Mouse (Mus musculus) embryonic facial prominence, embryonic 15.5 days (tissue): ENCODE measurements around the gene Adnp. TPM values are rescaled to one million over a fixed set of nuclear protein-coding genes. Genes with fewer than 3 reads are reported as not detected.

Experiments
- ATAC-seq: fragments of 200-750 bp; cut with Nextera tagmentation; 2 replicates; pipeline ENCODE4 v1.8.0; 2017; ENCODE audit warnings: low read depth, moderate TSS enrichment; ENCODE audit not compliant: insufficient number of reproducible peaks, low FRiP score, low TSS enrichment
- H3K27ac ChIP-seq: fragments of 300-500 bp; sonication (generic); replicated peaks from 2 replicates; pipeline ENCODE4 v1.5.1; 2015; ENCODE audit warnings: mild to moderate bottlenecking, inconsistent platforms
- H3K27me3 ChIP-seq: fragments of 300-500 bp; sonication (generic); 2 replicates; pipeline ENCODE4 v1.6.1; 2015; ENCODE audit warnings: inconsistent platforms
- H3K36me3 ChIP-seq: fragments of 300-500 bp; sonication (generic); 2 replicates; pipeline ENCODE4 v1.6.1; 2015; ENCODE audit warnings: mild to moderate bottlenecking, inconsistent platforms
- H3K4me1 ChIP-seq: fragments of 300-500 bp; sonication (generic); 2 replicates; pipeline ENCODE4 v1.6.1; 2015; ENCODE audit warnings: inconsistent platforms
- H3K4me2 ChIP-seq: fragments of 300-500 bp; sonication (generic); replicated peaks from 2 replicates; pipeline ENCODE4 v1.6.1; 2015; ENCODE audit warnings: mild to moderate bottlenecking, inconsistent platforms
- H3K4me3 ChIP-seq: fragments of 300-500 bp; sonication (generic); replicated peaks from 2 replicates; pipeline ENCODE4 v1.5.1; 2015; ENCODE audit warnings: mild to moderate bottlenecking, inconsistent platforms
- H3K9ac ChIP-seq: fragments of 300-500 bp; sonication (generic); 2 replicates; pipeline ENCODE4 v1.6.1; 2015; ENCODE audit warnings: inconsistent platforms
- H3K9me3 ChIP-seq: fragments of 300-500 bp; sonication (generic); replicated peaks from 2 replicates; pipeline ENCODE4 v1.6.1; 2016; ENCODE audit warnings: inconsistent platforms
- WGBS: fragments of 180-500 bp; shearing (Covaris S2); methylation state at CpG from one replicate; pipeline ENCODE4 v1.1.7; 2015; 5-methylcytosine and 5-hydroxymethylcytosine counted together
- polyA plus RNA-seq: library from polyadenylated mRNA; unstranded; fragments of >200 nt; fragmentation: Nextera tagmentation; extraction: Ambion mirVana; gene quantifications from 2 replicates; pipeline ENCODE4 v1.2.1, GENCODE M21; 2015

The Adnp gene
- polyA plus RNA-seq, result 3.4 and 7.6 TPM in 2 replicates

GRCm38 (mm10) chr2:168206725-168207644 is at the start of gene Adnp:
TSS of gene Adnp (minus strand) at chr2:168207112.
- Histone ChIP-seq H3K27me3 (no peaks in the 10 kb centered on the region), H3K4me1 (peaks cover 13% of the 10 kb centered on the region; the same call in 1 of the 2 replicates), H3K4me2 (peak within 1 kb of the TSS; percentile 67), H3K36me3 (peaks cover 35% of the 10 kb centered on the region), H3K27ac (peak within 1 kb of the TSS; percentile 99), H3K9ac (peak within 1 kb of the TSS; percentile 100), H3K4me3 (peak within 1 kb of the TSS; percentile 87), H3K9me3 (no peaks in the 10 kb centered on the region)
- peak; percentile 89 for ATAC-seq
- 0% methylated on average over 66 of the region's 89 CpGs for WGBS

- H3K36me3 ChIP-seq, result no peaks in the 10 kb centered on the region
- H3K9ac ChIP-seq, result no peak overlapping the region
- ATAC-seq, result no peak
- H3K4me2 ChIP-seq, result no peak overlapping the region
- H3K9me3 ChIP-seq, result no peaks in the 10 kb centered on the region
- no peaks in the 10 kb centered on the region for H3K4me1 ChIP-seq
- WGBS, result 80% methylated on average over 3 of the region's 3 CpGs
- H3K27ac ChIP-seq, result no peak overlapping the region
- no peak overlapping the region for H3K4me3 ChIP-seq
- H3K27me3 ChIP-seq, result no peaks in the 10 kb centered on the region
These were observed 49.6 kb upstream of the Adnp start for GRCm38 (mm10) chr2:168256506-168256905.

GRCm38 (mm10) chr2:168253822-168254221 is 46.9 kb upstream of the Adnp start:
- no peak overlapping the region for H3K27ac ChIP-seq
- no peaks in the 10 kb centered on the region for H3K4me1 ChIP-seq
- ATAC-seq, result no peak
- no peak overlapping the region for H3K4me3 ChIP-seq
- no peaks in the 10 kb centered on the region for H3K9me3 ChIP-seq
- no peaks in the 10 kb centered on the region for H3K27me3 ChIP-seq
- H3K9ac ChIP-seq, result no peak overlapping the region
- WGBS, result 57% methylated on average over 7 of the region's 7 CpGs
- H3K4me2 ChIP-seq, result no peak overlapping the region
- H3K36me3 ChIP-seq, result no peaks in the 10 kb centered on the region

- H3K4me2 ChIP-seq, result no peak overlapping the region
- no peak overlapping the region for H3K4me3 ChIP-seq
- H3K27me3 ChIP-seq, result no peaks in the 10 kb centered on the region
- no peak overlapping the region for H3K9ac ChIP-seq
- H3K27ac ChIP-seq, result no peak overlapping the region
- H3K9me3 ChIP-seq, result no peaks in the 10 kb centered on the region
- H3K4me1 ChIP-seq, result no peaks in the 10 kb centered on the region
- 14% methylated on average over 16 of the region's 16 CpGs for WGBS
- no peak for ATAC-seq
- no peaks in the 10 kb centered on the region for H3K36me3 ChIP-seq
These were observed 45.9 kb upstream of the Adnp start for GRCm38 (mm10) chr2:168252639-168253292.

- no peak overlapping the region for H3K4me3 ChIP-seq
- no peaks in the 10 kb centered on the region for H3K36me3 ChIP-seq
- H3K4me1 ChIP-seq, result no peaks in the 10 kb centered on the region
- H3K27me3 ChIP-seq, result no peaks in the 10 kb centered on the region
- no peak for ATAC-seq
- H3K27ac ChIP-seq, result no peak overlapping the region
- H3K9me3 ChIP-seq, result no peaks in the 10 kb centered on the region
- no peak overlapping the region for H3K9ac ChIP-seq
- WGBS, result 14% methylated on average over 8 of the region's 8 CpGs
- no peak overlapping the region for H3K4me2 ChIP-seq
These were observed 43.4 kb upstream of the Adnp start for GRCm38 (mm10) chr2:168250270-168250669.

- Histone ChIP-seq H3K4me2 (no peak overlapping the region), H3K9ac (no peak overlapping the region), H3K4me1 (no peaks in the 10 kb centered on the region), H3K27ac (no peak overlapping the region), H3K9me3 (no peaks in the 10 kb centered on the region), H3K4me3 (no peak overlapping the region), H3K27me3 (no peaks in the 10 kb centered on the region), H3K36me3 (no peaks in the 10 kb centered on the region)
- no peak for ATAC-seq
- 13% methylated on average over 2 of the region's 2 CpGs for WGBS
These were observed 41.9 kb upstream of the Adnp start for GRCm38 (mm10) chr2:168248856-168249245.

GRCm38 (mm10) chr2:168248167-168248855 is 41.4 kb upstream of the Adnp start:
- Histone ChIP-seq H3K27me3 (no peaks in the 10 kb centered on the region), H3K4me3 (no peak overlapping the region), H3K4me1 (no peaks in the 10 kb centered on the region), H3K27ac (no peak overlapping the region), H3K9ac (no peak overlapping the region), H3K9me3 (no peaks in the 10 kb centered on the region), H3K36me3 (no peaks in the 10 kb centered on the region), H3K4me2 (no peak overlapping the region)
- ATAC-seq, result no peak
- 77% methylated on average over 8 of the region's 8 CpGs for WGBS

- H3K4me3 ChIP-seq, result no peak overlapping the region
- H3K27ac ChIP-seq, result no peak overlapping the region
- no peaks in the 10 kb centered on the region for H3K4me1 ChIP-seq
- no peak for ATAC-seq
- no peaks in the 10 kb centered on the region for H3K9me3 ChIP-seq
- no peak overlapping the region for H3K4me2 ChIP-seq
- no peaks in the 10 kb centered on the region for H3K36me3 ChIP-seq
- 27% methylated on average over 8 of the region's 8 CpGs for WGBS
- peaks cover 2% of the 10 kb centered on the region; the same call in 1 of the 2 replicates for H3K27me3 ChIP-seq
- H3K9ac ChIP-seq, result no peak overlapping the region
These were observed 38.7 kb upstream of the Adnp start for GRCm38 (mm10) chr2:168245571-168245970.

GRCm38 (mm10) chr2:168243278-168243677 is 36.4 kb upstream of the Adnp start:
- no peaks in the 10 kb centered on the region for H3K36me3 ChIP-seq
- H3K9me3 ChIP-seq, result no peaks in the 10 kb centered on the region
- H3K9ac ChIP-seq, result no peak overlapping the region
- no peak overlapping the region for H3K4me2 ChIP-seq
- no peaks in the 10 kb centered on the region for H3K4me1 ChIP-seq
- ATAC-seq, result no peak
- H3K4me3 ChIP-seq, result no peak overlapping the region
- H3K27ac ChIP-seq, result no peak overlapping the region
- peaks cover 2% of the 10 kb centered on the region; the same call in 1 of the 2 replicates for H3K27me3 ChIP-seq
- 61% methylated on average over 4 of the region's 4 CpGs for WGBS

- H3K4me1 ChIP-seq, result no peaks in the 10 kb centered on the region
- H3K4me2 ChIP-seq, result no peak overlapping the region
- H3K27me3 ChIP-seq, result peaks cover 2% of the 10 kb centered on the region; the same call in 1 of the 2 replicates
- no peak for ATAC-seq
- H3K4me3 ChIP-seq, result no peak overlapping the region
- H3K27ac ChIP-seq, result no peak overlapping the region
- no peaks in the 10 kb centered on the region for H3K36me3 ChIP-seq
- H3K9me3 ChIP-seq, result no peaks in the 10 kb centered on the region
- H3K9ac ChIP-seq, result no peak overlapping the region
These were observed 35.9 kb upstream of the Adnp start for GRCm38 (mm10) chr2:168242841-168243240.

- H3K27me3 ChIP-seq, result peaks cover 2% of the 10 kb centered on the region; the same call in 1 of the 2 replicates
- no peak overlapping the region for H3K9ac ChIP-seq
- no peaks in the 10 kb centered on the region for H3K9me3 ChIP-seq
- H3K27ac ChIP-seq, result no peak overlapping the region
- WGBS, result 83% methylated on average over 4 of the region's 4 CpGs
- H3K4me3 ChIP-seq, result no peak overlapping the region
- H3K4me2 ChIP-seq, result no peak overlapping the region
- ATAC-seq, result no peak
- H3K36me3 ChIP-seq, result 0 out of 2 replicates have a peak, but pooled peaks cover 16% of the 10 kb centered on the region
- no peaks in the 10 kb centered on the region for H3K4me1 ChIP-seq
These were observed 31.4 kb upstream of the Adnp start for GRCm38 (mm10) chr2:168238335-168238734.
